Mouse (Mus musculus) midbrain, embryonic 12.5 days (tissue): Measurements from ENCODE around the gene Foxj2. TPM values are rescaled to one million over a fixed set of nuclear protein-coding genes. Genes with fewer than 3 reads are reported as not detected.

Experiments used
- ATAC-seq: fragments of 200-750 bp; cut with Nextera tagmentation; 2 replicates; pipeline ENCODE4 v1.8.0; 2017; ENCODE audit warnings: low read depth, moderate TSS enrichment, moderate library complexity; ENCODE audit not compliant: low FRiP score
- H3K27ac ChIP-seq: fragments of 300-500 bp; sonication (generic); replicated peaks from 2 replicates; pipeline ENCODE4 v1.5.1; 2016; ENCODE audit warnings: mild to moderate bottlenecking
- H3K27me3 ChIP-seq: fragments of 300-500 bp; sonication (generic); 2 replicates; pipeline ENCODE4 v1.6.1; 2016; ENCODE audit warnings: mild to moderate bottlenecking
- H3K36me3 ChIP-seq: fragments of 300-500 bp; sonication (generic); 2 replicates; pipeline ENCODE4 v1.6.1; 2016
- H3K4me1 ChIP-seq: fragments of 300-500 bp; sonication (generic); 2 replicates; pipeline ENCODE4 v1.6.1; 2016
- H3K4me2 ChIP-seq: fragments of 300-500 bp; sonication (generic); replicated peaks from 2 replicates; pipeline ENCODE4 v1.6.1; 2016; ENCODE audit warnings: mild to moderate bottlenecking, moderate library complexity
- H3K4me3 ChIP-seq: fragments of 300-500 bp; sonication (generic); 2 replicates; pipeline ENCODE4 v1.5.1; 2016; ENCODE audit warnings: mild to moderate bottlenecking
- H3K9ac ChIP-seq: fragments of 300-500 bp; sonication (generic); replicated peaks from 2 replicates; pipeline ENCODE4 v1.6.1; 2016; ENCODE audit warnings: mild to moderate bottlenecking, moderate library complexity
- H3K9me3 ChIP-seq: fragments of 300-500 bp; sonication (generic); 2 replicates; pipeline ENCODE4 v1.6.1; 2016; ENCODE audit warnings: mild to moderate bottlenecking
- WGBS: fragments of 180-500 bp; shearing (Covaris S2); methylation state at CpG from one replicate; pipeline ENCODE4 v1.1.7; 2016; 5-methylcytosine and 5-hydroxymethylcytosine counted together
- polyA plus RNA-seq: library from polyadenylated mRNA; unstranded; fragments of >200 nt; fragmentation: Nextera tagmentation; extraction: Ambion mirVana; gene quantifications from 2 replicates; pipeline ENCODE4 v1.2.1, GENCODE M21; 2016

Gene Foxj2
- polyA plus RNA-seq, 1 experiment from 2014 or later: 5.7 TPM

DNA sequence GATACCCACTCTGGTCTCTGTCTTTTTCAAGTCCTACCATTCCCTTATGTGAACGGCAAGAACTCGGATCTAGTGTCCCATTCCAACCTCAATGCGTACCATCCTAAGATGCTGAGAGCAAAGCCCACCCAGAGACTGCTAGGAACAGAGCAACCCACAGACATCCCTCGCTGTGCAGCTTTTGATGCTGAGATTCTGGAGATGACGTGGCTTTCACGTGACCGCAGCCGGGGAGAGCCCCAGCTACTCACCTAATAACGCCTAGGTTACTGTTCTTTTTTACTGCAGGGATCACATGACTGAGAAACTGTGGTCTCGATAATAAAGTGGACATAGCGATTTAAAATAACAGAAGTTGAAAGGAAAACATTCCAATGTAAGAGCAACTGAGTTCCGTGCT lies 34.8 kb downstream of the Foxj2 start:
- H3K9me3 ChIP-seq: no peaks in the 10 kb centered on the region
- ATAC-seq: no peak
- H3K4me1 ChIP-seq: no peaks in the 10 kb centered on the region
- WGBS: 81% methylated on average over 12 of the region's 12 CpGs
- H3K27ac ChIP-seq: no peak overlapping the region
- H3K4me2 ChIP-seq: no peak overlapping the region
- H3K27me3 ChIP-seq: no peaks in the 10 kb centered on the region
- H3K9ac ChIP-seq: no peak overlapping the region
- H3K4me3 ChIP-seq: no peak overlapping the region
- no peaks in the 10 kb centered on the region for H3K36me3 ChIP-seq

- no peak within 1 kb of the TSS for H3K4me2 ChIP-seq
- no peak for ATAC-seq
- H3K4me1 ChIP-seq: no peaks in the 10 kb centered on the region
- H3K4me3 ChIP-seq: no peak within 1 kb of the TSS
- H3K27me3 ChIP-seq: no peaks in the 10 kb centered on the region
- no peak within 1 kb of the TSS for H3K27ac ChIP-seq
- peaks cover 3% of the 10 kb centered on the region; the same call in 1 of the 2 replicates for H3K9me3 ChIP-seq
- H3K36me3 ChIP-seq: no peaks in the 10 kb centered on the region
- H3K9ac ChIP-seq: no peak within 1 kb of the TSS
- 78% methylated on average over 7 of the region's 7 CpGs for WGBS
Observed at GRCm38 (mm10) chr6:122855955-122856354, 36.2 kb downstream of the Foxj2 start, which contains the start of gene C3ar1. Gene C3ar1, minus strand, starts transcription at chr6:122856161.

GRCm38 (mm10) chr6:122862434-122862833 lies 42.7 kb downstream of the Foxj2 start:
- H3K9me3 ChIP-seq: peaks cover 18% of the 10 kb centered on the region; the same call in 1 of the 2 replicates
- H3K27ac ChIP-seq: no peak overlapping the region
- no peaks in the 10 kb centered on the region for H3K36me3 ChIP-seq
- 84% methylated on average over 6 of the region's 6 CpGs for WGBS
- no peak overlapping the region for H3K4me3 ChIP-seq
- no peaks in the 10 kb centered on the region for H3K27me3 ChIP-seq
- H3K4me1 ChIP-seq: no peaks in the 10 kb centered on the region
- H3K9ac ChIP-seq: no peak overlapping the region
- H3K4me2 ChIP-seq: no peak overlapping the region
- no peak for ATAC-seq

GRCm38 (mm10) chr6:122862871-122863270 lies 43.2 kb downstream of the Foxj2 start:
- Histone ChIP-seq H3K27ac (no peak overlapping the region), H3K27me3 (no peaks in the 10 kb centered on the region), H3K4me3 (no peak overlapping the region), H3K4me2 (no peak overlapping the region), H3K9me3 (peaks cover 18% of the 10 kb centered on the region; the same call in 1 of the 2 replicates), H3K36me3 (no peaks in the 10 kb centered on the region), H3K9ac (no peak overlapping the region), H3K4me1 (no peaks in the 10 kb centered on the region)
- ATAC-seq: no peak
- 84% methylated on average over 1 of the region's 1 CpGs for WGBS

- H3K4me1 ChIP-seq: no peaks in the 10 kb centered on the region
- H3K9ac ChIP-seq: no peak overlapping the region
- H3K36me3 ChIP-seq: no peaks in the 10 kb centered on the region
- no peak overlapping the region for H3K4me3 ChIP-seq
- 0 out of 2 replicates have a peak, but pooled peaks cover 4% of the 10 kb centered on the region for H3K27me3 ChIP-seq
- no peak overlapping the region for H3K4me2 ChIP-seq
- WGBS: 70% methylated on average over 4 of the region's 4 CpGs
- no peak overlapping the region for H3K27ac ChIP-seq
- no peak for ATAC-seq
- no peaks in the 10 kb centered on the region for H3K9me3 ChIP-seq
Observed at GRCm38 (mm10) chr6:122867914-122868313, 48.2 kb downstream of the Foxj2 start.

- Histone ChIP-seq H3K4me3 (no peak overlapping the region), H3K27me3 (0 out of 2 replicates have a peak, but pooled peaks cover 4% of the 10 kb centered on the region), H3K9ac (no peak overlapping the region), H3K36me3 (no peaks in the 10 kb centered on the region), H3K27ac (no peak overlapping the region), H3K4me2 (no peak overlapping the region), H3K9me3 (no peaks in the 10 kb centered on the region), H3K4me1 (no peaks in the 10 kb centered on the region)
- 87% methylated on average over 11 of the region's 11 CpGs for WGBS
- no peak for ATAC-seq
Observed at GRCm38 (mm10) chr6:122869846-122870245, 50.1 kb downstream of the Foxj2 start.

- H3K27ac ChIP-seq: no peak overlapping the region
- peaks cover 6% of the 10 kb centered on the region; the same call in 1 of the 2 replicates for H3K36me3 ChIP-seq
- WGBS: 96% methylated on average over 5 of the region's 5 CpGs
- no peak overlapping the region for H3K9ac ChIP-seq
- 0 out of 2 replicates have a peak, but pooled peaks cover 4% of the 10 kb centered on the region for H3K27me3 ChIP-seq
- H3K4me2 ChIP-seq: no peak overlapping the region
- H3K4me1 ChIP-seq: peaks cover 10% of the 10 kb centered on the region
- no peaks in the 10 kb centered on the region for H3K9me3 ChIP-seq
- ATAC-seq: no peak
- no peak overlapping the region for H3K4me3 ChIP-seq
Observed at GRCm38 (mm10) chr6:122872800-122873199, 53.1 kb downstream of the Foxj2 start.

DNA sequence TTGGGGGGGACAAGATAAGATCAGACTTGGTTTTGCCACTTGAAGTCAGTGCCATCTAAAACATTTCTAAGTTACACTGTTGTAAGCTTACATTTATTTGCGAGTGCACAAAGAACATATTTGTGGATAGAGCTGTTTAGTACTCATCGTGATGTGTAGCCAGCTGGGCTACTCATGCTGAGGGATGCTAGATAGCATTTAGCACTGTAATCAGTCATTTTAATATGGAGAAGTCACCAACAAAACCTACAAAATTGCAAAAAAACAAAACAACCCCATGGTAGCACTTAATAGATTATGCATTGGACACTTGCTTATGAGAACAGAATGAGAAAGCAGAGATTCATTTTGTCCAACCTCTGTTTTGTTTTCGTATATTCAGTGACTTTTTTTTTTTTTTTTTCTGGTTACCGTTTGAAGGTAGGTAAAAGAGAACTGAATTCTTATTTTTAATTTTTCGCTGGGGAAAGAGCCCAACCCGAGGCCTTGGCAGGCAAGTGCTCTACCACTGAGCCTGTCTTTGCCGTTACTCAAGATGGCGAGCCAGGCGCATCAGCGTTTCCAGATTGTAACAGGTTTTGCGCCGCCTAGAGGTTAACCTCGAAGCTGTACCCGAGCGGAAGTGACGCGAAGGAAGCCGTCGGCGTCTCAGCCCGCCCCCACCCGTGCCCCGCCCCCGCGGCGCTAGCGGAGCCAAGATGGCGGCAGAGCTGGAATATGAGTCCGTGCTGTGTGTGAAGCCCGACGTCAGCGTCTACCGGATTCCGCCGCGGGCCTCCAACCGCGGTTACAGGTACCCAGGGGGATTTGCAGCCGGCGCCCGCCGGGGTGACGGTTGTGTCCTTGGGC lies 54.4 kb downstream of the Foxj2 start, which contains the start of gene Necap1:
TSS of gene Necap1 (plus strand) at position 604 of the 849 bp plus-strand sequence.
- peak within 1 kb of the TSS; percentile 81 for H3K4me3 ChIP-seq
- peak within 1 kb of the TSS; percentile 87 for H3K9ac ChIP-seq
- peak within 1 kb of the TSS; percentile 91 for H3K27ac ChIP-seq
- no peaks in the 10 kb centered on the region for H3K9me3 ChIP-seq
- H3K4me1 ChIP-seq: peaks cover 10% of the 10 kb centered on the region
- ATAC-seq: peak; percentile 98
- peak within 1 kb of the TSS; percentile 59 for H3K4me2 ChIP-seq
- 7% methylated on average over 43 of the region's 43 CpGs for WGBS
- peaks cover 16% of the 10 kb centered on the region for H3K36me3 ChIP-seq
- H3K27me3 ChIP-seq: 0 out of 2 replicates have a peak, but pooled peaks cover 4% of the 10 kb centered on the region

DNA sequence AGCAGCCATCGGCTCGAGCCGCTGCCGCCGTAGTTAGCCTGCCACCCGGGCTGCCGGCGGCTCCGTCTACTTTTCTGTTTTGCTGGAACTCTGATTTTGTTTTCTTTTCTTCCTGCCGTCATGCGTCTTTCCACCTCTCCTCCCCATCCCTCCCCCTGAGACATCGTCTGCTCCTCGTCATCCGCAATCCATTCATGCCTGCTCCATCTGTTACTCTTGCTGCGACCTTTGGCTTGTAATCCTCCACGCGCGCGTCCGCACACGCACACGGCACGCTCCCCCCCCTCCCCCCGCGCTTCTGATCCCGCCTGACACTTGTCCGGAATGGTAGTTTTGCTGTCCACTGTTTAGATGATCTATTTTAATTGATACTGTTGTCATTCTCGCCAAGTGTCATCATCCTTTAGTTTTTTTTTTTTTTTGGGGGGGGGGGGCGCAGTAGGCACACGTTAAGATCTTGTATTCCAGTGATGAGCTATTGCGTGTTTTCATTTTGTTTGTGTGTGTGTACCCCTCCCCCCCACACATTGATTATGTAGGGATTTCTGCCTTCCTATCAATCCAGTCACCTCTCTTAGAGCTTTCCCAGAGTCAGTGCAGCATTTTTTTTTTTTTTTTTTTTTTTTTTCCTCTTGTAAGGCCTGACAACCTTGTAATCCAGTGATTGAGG lies 55.1 kb downstream of the Foxj2 start:
- 0 out of 2 replicates have a peak, but pooled peaks cover 4% of the 10 kb centered on the region for H3K27me3 ChIP-seq
- peak overlapping the region; percentile 59 for H3K4me2 ChIP-seq
- H3K27ac ChIP-seq: peak overlapping the region; percentile 91
- H3K36me3 ChIP-seq: peaks cover 17% of the 10 kb centered on the region
- no peaks in the 10 kb centered on the region for H3K9me3 ChIP-seq
- WGBS: under 1% methylated on average over 31 of the region's 31 CpGs
- peak overlapping the region; percentile 87 for H3K9ac ChIP-seq
- H3K4me1 ChIP-seq: peaks cover 10% of the 10 kb centered on the region
- peak overlapping the region; percentile 81 for H3K4me3 ChIP-seq
- ATAC-seq: peak; percentile 81

- Histone ChIP-seq H3K9ac (no peak overlapping the region), H3K27me3 (no peaks in the 10 kb centered on the region), H3K4me3 (no peak overlapping the region), H3K27ac (no peak overlapping the region), H3K9me3 (no peaks in the 10 kb centered on the region), H3K4me2 (no peak overlapping the region), H3K36me3 (peaks cover 58% of the 10 kb centered on the region), H3K4me1 (peaks cover 10% of the 10 kb centered on the region)
- 89% methylated on average over 7 of the region's 7 CpGs for WGBS
- ATAC-seq: no peak
Observed at GRCm38 (mm10) chr6:122879141-122879735, 59.5 kb downstream of the Foxj2 start.

DNA sequence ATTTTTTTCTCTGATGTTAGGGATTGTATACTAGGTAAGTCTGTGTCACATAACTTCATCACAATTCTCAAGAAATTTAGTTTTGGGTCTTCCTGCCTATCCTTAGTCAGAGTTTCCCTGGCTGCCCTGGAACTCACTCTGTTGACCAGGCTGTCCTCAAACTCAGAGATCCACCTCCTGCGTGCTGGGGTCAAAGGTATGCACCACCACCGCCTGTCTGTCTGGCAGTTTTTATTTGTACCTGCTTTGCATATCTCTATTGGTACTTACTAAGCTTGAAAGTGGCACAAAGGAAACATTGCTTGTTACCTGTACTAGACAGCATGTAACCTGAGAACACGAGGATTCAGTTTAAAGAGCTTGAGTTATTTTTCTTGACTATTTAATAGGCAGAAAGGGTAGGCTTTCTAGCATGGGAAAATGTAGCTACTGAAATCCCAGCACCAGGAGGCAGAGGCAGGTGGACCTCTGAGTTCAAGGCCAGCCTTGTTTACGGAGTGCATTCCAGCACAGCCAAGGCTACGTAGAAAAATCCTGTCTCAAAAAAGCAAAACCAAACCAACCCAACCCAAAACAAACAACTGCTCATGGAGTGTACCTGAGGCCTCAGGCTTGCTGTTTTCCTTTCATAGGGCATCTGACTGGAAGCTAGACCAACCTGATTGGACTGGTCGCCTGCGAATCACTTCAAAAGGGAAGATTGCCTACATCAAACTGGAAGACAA lies 60.2 kb downstream of the Foxj2 start:
- WGBS: 91% methylated on average over 7 of the region's 7 CpGs
- peaks cover 10% of the 10 kb centered on the region for H3K4me1 ChIP-seq

More for the DNA sequence above, 60.2 kb downstream of the Foxj2 start:
- H3K27me3 ChIP-seq: no peaks in the 10 kb centered on the region
- H3K27ac ChIP-seq: no peak overlapping the region
- ATAC-seq: no peak
- H3K4me2 ChIP-seq: no peak overlapping the region
- no peaks in the 10 kb centered on the region for H3K9me3 ChIP-seq
- no peak overlapping the region for H3K9ac ChIP-seq
- H3K36me3 ChIP-seq: peaks cover 65% of the 10 kb centered on the region
- no peak overlapping the region for H3K4me3 ChIP-seq
